Mouse (Mus musculus) liver, embryonic 12.5 days (tissue): ENCODE results near the gene Hs2st1. TPM values are rescaled to one million over a fixed set of nuclear protein-coding genes. Genes with fewer than 3 reads are reported as not detected.

ENCODE experiments used
- ATAC-seq: fragments of 200-750 bp; cut with Nextera tagmentation; 2 replicates; pipeline ENCODE4 v1.8.0; 2017; ENCODE audit warnings: moderate number of reproducible peaks, mild to moderate bottlenecking, moderate library complexity
- H3K27ac ChIP-seq: fragments of 300-500 bp; sonication (generic); 2 replicates; pipeline ENCODE4 v1.5.1; 2016; ENCODE audit warnings: mild to moderate bottlenecking
- H3K27me3 ChIP-seq: fragments of 300-500 bp; sonication (generic); replicated peaks from 2 replicates; pipeline ENCODE4 v1.6.1; 2016; ENCODE audit warnings: mild to moderate bottlenecking, moderate library complexity
- H3K36me3 ChIP-seq: fragments of 300-500 bp; sonication (generic); 2 replicates; pipeline ENCODE4 v1.6.1; 2016; ENCODE audit warnings: mild to moderate bottlenecking, moderate library complexity
- H3K4me1 ChIP-seq: fragments of 300-500 bp; sonication (generic); 2 replicates; pipeline ENCODE4 v1.6.1; 2016
- H3K4me2 ChIP-seq: fragments of 300-500 bp; sonication (generic); 2 replicates; pipeline ENCODE4 v1.6.1; 2016; ENCODE audit warnings: mild to moderate bottlenecking, moderate library complexity
- H3K4me3 ChIP-seq: fragments of 300-500 bp; sonication (generic); 2 replicates; pipeline ENCODE4 v1.5.1; 2016; ENCODE audit warnings: mild to moderate bottlenecking, moderate library complexity
- H3K9ac ChIP-seq: fragments of 300-500 bp; sonication (generic); 2 replicates; pipeline ENCODE4 v1.6.1; 2016; ENCODE audit warnings: mild to moderate bottlenecking, moderate library complexity
- H3K9me3 ChIP-seq: fragments of 300-500 bp; sonication (generic); replicated peaks from 2 replicates; pipeline ENCODE4 v1.6.1; 2016; ENCODE audit warnings: mild to moderate bottlenecking, moderate library complexity
- WGBS: fragments of 180-500 bp; shearing (Covaris S2); methylation state at CpG from one replicate; pipeline ENCODE4 v1.1.7; 2016; ENCODE audit not compliant: insufficient replicate concordance; 5-methylcytosine and 5-hydroxymethylcytosine counted together
- polyA plus RNA-seq: library from polyadenylated mRNA; unstranded; fragments of >200 nt; fragmentation: Nextera tagmentation; extraction: Ambion mirVana; gene quantifications from 2 replicates; pipeline ENCODE4 v1.2.1, GENCODE M21; 2016

Hs2st1 gene
- polyA plus RNA-seq, 1 experiment from 2014 or later = 6.3 TPM

DNA sequence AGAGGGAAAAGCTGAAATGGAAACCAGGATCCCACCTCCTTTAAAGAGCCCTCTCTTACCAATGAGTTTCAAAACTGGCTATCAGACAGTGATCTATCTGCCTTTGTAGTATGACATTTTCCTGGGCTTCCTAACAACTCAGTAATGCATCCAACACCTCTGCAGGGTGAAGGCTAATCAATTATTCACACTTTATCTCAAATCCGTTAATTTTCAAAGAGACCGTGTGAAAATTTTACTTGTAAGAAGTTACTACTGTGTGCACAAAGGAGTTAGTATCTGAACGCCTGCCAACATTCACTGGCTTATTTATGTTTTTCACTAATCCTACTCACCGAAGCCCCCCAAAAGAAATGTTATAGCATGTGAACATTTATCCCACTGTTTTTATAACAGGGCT is 24.1 kb downstream of the Hs2st1 start:
- Histone ChIP-seq H3K9me3 (no peaks in the 10 kb centered on the region), H3K9ac (no peak overlapping the region), H3K27ac (no peak overlapping the region), H3K27me3 (no peaks in the 10 kb centered on the region), H3K4me2 (no peak overlapping the region), H3K4me3 (no peak overlapping the region), H3K36me3 (no peaks in the 10 kb centered on the region), H3K4me1 (peaks cover 20% of the 10 kb centered on the region)
- WGBS = 65% methylated on average over 4 of the region's 4 CpGs
- no peak for ATAC-seq

DNA sequence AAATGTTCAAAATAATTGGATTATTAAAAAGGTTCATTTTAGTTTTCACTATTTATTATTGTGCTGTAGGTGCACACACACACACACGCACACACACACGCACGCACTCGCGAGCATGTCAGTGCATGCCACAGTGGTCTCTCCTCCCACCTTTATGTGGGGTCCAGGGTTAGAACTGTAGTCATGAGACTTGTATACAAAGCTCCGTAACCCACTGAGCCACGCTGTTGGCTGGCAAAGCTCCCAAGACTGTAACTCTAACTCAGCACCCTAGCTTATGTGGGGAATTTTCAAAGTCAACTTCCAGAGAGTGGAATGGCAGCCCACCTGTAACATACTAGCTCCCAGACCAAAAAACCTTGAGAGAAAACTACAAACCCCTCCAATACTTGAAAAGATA is 24.8 kb downstream of the Hs2st1 start:
- no peak overlapping the region for H3K4me2 ChIP-seq
- H3K27me3 ChIP-seq = no peaks in the 10 kb centered on the region
- H3K4me3 ChIP-seq = no peak overlapping the region
- WGBS = 87% methylated on average over 7 of the region's 7 CpGs
- H3K9ac ChIP-seq = no peak overlapping the region
- no peak for ATAC-seq
- H3K9me3 ChIP-seq = no peaks in the 10 kb centered on the region
- H3K36me3 ChIP-seq = no peaks in the 10 kb centered on the region
- H3K27ac ChIP-seq = no peak overlapping the region
- H3K4me1 ChIP-seq = peaks cover 20% of the 10 kb centered on the region

DNA sequence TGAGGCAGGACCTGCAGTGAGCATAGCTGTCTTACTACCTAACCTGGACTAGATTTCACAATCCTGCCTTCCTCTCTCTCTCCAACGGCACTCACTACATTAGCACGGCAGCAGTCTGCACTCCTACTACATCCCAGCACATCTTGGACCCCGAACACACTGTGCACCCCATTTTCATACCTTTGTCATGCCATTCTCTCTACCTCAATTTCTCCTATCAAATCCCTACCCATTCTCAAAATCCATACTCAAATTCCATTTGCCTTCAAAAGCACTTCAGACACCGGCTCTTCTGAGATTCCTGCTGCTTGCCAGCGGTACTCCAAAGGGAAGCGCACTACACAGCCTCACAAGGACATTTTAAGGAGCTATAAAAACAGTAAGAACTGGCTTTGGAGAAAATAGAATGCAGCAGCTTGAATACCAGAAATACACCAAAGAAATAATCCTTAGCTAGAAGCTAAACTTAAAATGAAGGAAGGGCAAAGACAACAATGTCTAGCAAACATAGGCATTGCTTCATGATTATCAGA is 28.0 kb downstream of the Hs2st1 start:
- ATAC-seq = no peak
- no peaks in the 10 kb centered on the region for H3K36me3 ChIP-seq
- no peak overlapping the region for H3K27ac ChIP-seq
- H3K9me3 ChIP-seq = no peaks in the 10 kb centered on the region
- no peak overlapping the region for H3K4me2 ChIP-seq
- H3K4me1 ChIP-seq = peaks cover 20% of the 10 kb centered on the region
- no peak overlapping the region for H3K4me3 ChIP-seq
- H3K9ac ChIP-seq = no peak overlapping the region
- 74% methylated on average over 6 of the region's 6 CpGs for whole genome bisulfite sequencing
- no peaks in the 10 kb centered on the region for H3K27me3 ChIP-seq

DNA sequence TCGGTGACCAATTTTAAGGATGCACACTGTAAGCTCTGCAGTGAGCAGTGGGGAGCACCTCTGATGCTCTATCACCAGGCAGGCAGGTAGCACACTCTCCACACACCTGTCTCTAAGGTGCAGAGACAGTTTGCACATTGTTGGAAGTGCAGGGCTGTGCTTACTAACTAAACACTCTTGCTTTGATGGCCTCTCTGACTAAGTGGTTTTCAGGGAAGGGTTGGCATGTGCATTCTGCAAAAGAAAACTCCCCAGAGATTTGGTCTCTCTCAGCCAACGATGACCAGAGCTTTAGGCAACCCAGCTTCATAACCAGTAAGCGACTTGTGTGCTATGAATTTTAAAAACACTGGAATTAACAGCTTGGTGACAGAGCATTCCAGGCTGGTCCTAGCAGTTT is 29.2 kb downstream of the Hs2st1 start:
- no peak overlapping the region for H3K9ac ChIP-seq
- H3K36me3 ChIP-seq = no peaks in the 10 kb centered on the region
- no peak overlapping the region for H3K4me3 ChIP-seq
- no peaks in the 10 kb centered on the region for H3K27me3 ChIP-seq
- no peak overlapping the region for H3K27ac ChIP-seq
- 76% methylated on average over 3 of the region's 3 CpGs for WGBS
- H3K4me2 ChIP-seq = no peak overlapping the region
- H3K4me1 ChIP-seq = peaks cover 20% of the 10 kb centered on the region
- ATAC-seq = no peak
- no peaks in the 10 kb centered on the region for H3K9me3 ChIP-seq

DNA sequence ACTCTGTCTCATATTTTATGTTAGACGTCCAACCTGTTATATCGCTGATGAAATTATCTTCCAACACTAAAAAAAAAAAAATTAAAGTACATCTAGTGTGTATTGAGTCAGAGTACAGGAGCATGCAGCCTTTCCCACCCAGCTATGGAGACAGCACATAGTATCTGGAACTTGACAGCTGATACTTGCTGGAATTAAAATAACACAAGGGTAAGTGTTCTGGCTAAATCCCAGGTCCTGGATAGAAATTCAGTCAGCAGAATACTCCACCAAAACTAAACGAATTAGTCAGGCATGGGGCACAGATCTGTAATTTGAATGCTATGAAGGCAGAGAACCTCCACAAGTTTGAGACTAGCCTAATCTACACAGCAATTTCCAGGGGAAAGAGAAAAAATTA is 30.9 kb downstream of the Hs2st1 start:
- Histone ChIP-seq H3K4me3 (no peak overlapping the region), H3K4me2 (no peak overlapping the region), H3K9me3 (no peaks in the 10 kb centered on the region), H3K27ac (no peak overlapping the region), H3K27me3 (no peaks in the 10 kb centered on the region), H3K4me1 (peaks cover 29% of the 10 kb centered on the region), H3K9ac (no peak overlapping the region), H3K36me3 (no peaks in the 10 kb centered on the region)
- 61% methylated on average over 3 of the region's 3 CpGs for WGBS
- ATAC-seq = no peak

DNA sequence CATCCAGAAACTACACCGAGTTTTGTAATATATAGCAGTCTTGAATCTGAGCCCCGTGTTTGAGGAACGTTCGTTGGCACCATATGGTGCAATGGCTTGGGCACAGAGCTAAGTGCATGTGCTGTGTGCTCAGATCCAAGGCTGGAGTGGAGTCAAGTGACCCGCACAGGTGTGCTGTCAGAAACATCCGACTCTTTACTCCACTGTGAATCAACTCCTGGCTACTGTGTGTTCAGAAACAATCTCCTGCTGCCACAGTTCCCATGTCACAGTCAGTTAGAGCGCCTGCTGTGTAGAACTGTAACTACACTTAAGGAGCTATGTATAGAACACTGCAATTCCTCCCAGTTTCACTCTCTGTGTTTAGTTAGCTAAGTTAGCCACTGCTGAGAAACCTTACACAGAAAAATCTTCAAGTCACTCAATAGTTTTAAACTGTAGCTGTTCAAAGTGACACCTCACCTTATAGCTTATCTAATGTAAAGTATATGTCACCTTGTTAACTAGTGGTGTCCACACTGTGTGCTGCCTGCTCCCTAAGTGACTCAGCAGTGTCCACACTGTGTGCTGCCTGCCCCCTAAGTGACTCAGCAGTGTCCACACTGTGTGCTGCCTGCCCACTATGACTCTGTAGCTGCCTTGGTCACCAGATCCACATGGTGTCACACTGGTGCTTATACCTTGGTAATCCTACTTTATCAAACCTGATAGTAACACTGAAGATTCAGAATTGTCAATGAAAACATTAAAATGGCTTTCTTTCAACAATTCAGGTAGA is 32.7 kb downstream of the Hs2st1 start:
- H3K27ac ChIP-seq = no peak overlapping the region
- peak; percentile 72 for ATAC-seq
- no peaks in the 10 kb centered on the region for H3K36me3 ChIP-seq
- H3K4me2 ChIP-seq = no peak overlapping the region
- H3K4me1 ChIP-seq = peaks cover 30% of the 10 kb centered on the region
- H3K9me3 ChIP-seq = no peaks in the 10 kb centered on the region
- H3K27me3 ChIP-seq = no peaks in the 10 kb centered on the region
- no peak overlapping the region for H3K4me3 ChIP-seq
- H3K9ac ChIP-seq = no peak overlapping the region
- WGBS = 82% methylated on average over 7 of the region's 7 CpGs

DNA sequence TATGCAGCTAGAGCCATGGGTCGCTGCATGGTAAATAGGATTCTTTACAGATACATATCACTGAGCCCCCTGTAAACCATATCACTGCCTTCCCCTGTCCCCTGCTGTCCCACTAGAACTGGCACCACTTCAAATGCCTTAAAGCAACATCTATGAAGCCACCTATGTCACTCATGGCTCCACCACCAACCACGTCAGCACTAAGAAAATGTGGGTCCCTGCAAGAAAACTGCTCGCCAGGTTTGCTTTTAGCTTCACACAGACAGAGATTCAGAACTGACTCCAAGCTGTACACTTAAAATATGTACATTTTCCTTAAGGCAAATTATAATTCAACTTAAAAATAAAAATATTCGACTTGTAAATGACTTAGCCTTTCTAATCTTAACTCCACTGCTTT is 34.9 kb downstream of the Hs2st1 start:
- H3K9me3 ChIP-seq = no peaks in the 10 kb centered on the region
- no peak for ATAC-seq
- H3K4me3 ChIP-seq = no peak overlapping the region
- WGBS = 75% methylated on average over 4 of the region's 4 CpGs
- peaks cover 29% of the 10 kb centered on the region for H3K4me1 ChIP-seq
- no peak overlapping the region for H3K9ac ChIP-seq
- no peaks in the 10 kb centered on the region for H3K27me3 ChIP-seq
- H3K27ac ChIP-seq = no peak overlapping the region
- H3K36me3 ChIP-seq = no peaks in the 10 kb centered on the region
- no peak overlapping the region for H3K4me2 ChIP-seq

DNA sequence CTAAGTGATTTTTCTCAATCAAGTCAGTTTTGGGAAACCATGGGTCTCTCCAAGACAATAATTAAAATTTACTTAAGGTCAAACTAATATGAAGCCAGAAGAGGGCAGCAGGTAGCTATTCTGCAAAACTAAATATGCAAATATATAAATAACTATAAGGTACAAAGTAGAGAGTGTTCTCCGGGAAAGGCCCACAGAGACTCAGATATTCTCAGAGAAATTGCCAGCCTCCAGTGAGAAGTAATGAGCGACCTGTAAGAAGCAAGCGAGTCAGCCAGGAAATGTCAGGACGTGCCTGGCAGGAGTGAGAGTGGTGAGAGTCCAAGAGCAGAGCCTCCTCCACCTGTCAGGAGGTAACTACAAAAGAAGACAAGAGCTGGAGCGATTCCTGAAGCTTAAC is 39.0 kb downstream of the Hs2st1 start:
- no peak for ATAC-seq

DNA sequence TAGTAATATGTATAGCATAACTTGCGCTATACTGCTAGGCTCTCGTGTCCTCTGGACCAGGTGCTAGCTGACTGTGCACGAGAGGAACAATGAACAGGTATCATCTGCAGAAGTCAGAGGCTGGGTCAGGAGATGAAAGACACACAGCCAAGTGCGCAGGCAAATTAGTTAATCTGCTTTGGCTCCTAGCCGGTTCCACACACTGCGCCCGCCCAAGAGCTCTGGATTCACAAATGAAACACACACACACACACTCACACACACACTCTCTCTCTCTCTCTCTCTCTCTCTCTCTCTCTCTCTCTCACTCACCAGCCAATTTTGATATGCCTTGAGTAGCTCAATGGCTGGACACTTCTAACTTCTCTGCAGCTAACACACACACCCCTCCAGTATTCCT is 42.1 kb downstream of the Hs2st1 start:
- H3K9ac ChIP-seq = no peak overlapping the region
- 83% methylated on average over 7 of the region's 7 CpGs for WGBS
- H3K4me3 ChIP-seq = no peak overlapping the region
- no peaks in the 10 kb centered on the region for H3K9me3 ChIP-seq
- H3K4me2 ChIP-seq = no peak overlapping the region
- no peak overlapping the region for H3K27ac ChIP-seq
- H3K4me1 ChIP-seq = peaks cover 29% of the 10 kb centered on the region
- no peaks in the 10 kb centered on the region for H3K36me3 ChIP-seq
- H3K27me3 ChIP-seq = no peaks in the 10 kb centered on the region
- ATAC-seq = no peak

More for the DNA sequence above, 39.0 kb downstream of the Hs2st1 start:
- no peak overlapping the region for H3K27ac ChIP-seq
- no peak overlapping the region for H3K4me3 ChIP-seq
- H3K27me3 ChIP-seq = no peaks in the 10 kb centered on the region
- H3K36me3 ChIP-seq = no peaks in the 10 kb centered on the region
- 61% methylated on average over 5 of the region's 5 CpGs for WGBS
- H3K9ac ChIP-seq = no peak overlapping the region
- H3K9me3 ChIP-seq = no peaks in the 10 kb centered on the region
- no peak overlapping the region for H3K4me2 ChIP-seq
- H3K4me1 ChIP-seq = peaks cover 37% of the 10 kb centered on the region

DNA sequence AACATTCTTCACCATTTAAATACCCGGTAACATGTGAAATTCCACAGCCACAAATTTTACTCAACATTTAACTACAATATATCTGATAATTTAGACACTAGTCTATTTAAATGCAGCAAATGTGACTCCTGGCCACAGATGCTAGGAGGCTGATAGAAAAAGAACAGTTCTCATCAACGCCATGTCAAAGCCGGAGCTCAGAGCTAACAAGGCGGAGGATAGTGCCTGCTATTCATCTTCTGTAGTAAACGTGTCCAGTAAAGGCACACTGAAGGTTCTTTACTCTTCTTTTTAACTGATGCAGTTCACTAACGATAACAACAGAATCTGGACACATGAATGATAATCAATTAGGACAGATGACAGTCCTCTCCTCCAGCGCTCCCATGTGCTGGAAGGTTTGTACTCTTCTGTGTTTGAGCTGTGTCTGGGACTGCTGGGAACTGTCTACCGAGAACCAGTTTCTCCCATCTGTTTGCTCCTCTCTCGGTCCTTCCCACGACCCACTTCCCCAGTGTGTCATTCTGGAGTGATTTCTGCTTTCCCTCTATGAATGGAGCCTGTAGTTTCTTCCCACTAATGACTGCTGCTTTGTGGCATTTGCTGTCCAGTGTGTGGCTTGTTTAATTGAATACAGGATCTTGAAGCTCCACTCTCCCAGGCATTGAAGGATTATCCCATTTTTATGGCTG is 50.3 kb downstream of the Hs2st1 start:
- Histone ChIP-seq H3K27me3 (no peaks in the 10 kb centered on the region), H3K27ac (no peak overlapping the region), H3K36me3 (no peaks in the 10 kb centered on the region), H3K4me1 (peaks cover 23% of the 10 kb centered on the region; the same call in 1 of the 2 replicates), H3K4me2 (no peak overlapping the region), H3K9me3 (no peaks in the 10 kb centered on the region), H3K9ac (no peak overlapping the region), H3K4me3 (no peak overlapping the region)
- ATAC-seq = no peak
- 69% methylated on average over 10 of the region's 10 CpGs for WGBS

DNA sequence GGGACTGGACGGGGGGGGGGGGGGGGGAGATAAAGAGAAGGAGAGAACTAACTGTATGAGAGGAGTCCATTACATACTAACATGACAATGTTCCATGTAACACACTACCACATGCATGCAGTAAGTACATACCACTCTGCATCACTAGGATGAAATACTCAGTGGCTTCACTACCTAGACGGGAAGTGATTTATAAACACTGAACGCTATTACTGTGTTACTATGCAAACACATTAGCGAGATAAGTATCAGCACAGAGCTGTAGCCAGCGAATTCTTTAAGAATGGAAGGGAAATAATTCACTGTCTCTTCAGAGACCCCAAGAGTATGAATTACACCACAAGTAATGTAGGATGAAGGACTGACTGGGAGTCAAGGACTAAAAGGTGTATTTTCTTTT is 51.1 kb downstream of the Hs2st1 start:
- Histone ChIP-seq H3K9me3 (no peaks in the 10 kb centered on the region), H3K4me1 (peaks cover 19% of the 10 kb centered on the region; the same call in 1 of the 2 replicates), H3K4me2 (no peak overlapping the region), H3K27ac (no peak overlapping the region), H3K27me3 (no peaks in the 10 kb centered on the region), H3K36me3 (no peaks in the 10 kb centered on the region), H3K4me3 (no peak overlapping the region), H3K9ac (no peak overlapping the region)
- ATAC-seq = no peak
- 62% methylated on average over 5 of the region's 5 CpGs for WGBS

DNA sequence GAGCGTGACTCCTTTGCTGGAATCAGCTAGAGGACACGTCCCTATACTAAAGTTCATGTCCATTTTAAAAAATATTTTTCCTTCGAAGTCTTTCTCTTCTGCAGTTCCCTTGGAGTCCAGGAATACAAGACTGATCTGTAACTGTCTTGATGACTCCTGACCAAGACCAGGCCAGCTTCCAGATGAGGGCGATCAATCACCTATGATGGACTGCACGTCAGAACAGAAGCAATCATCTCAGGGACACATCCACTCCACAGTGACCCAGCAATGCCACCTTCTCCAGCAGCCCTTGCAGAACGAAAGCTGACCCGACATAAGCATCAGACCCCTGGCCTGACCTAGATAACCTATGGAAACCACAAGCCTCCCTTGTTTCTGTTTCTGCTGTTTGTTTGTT is 54.7 kb downstream of the Hs2st1 start:
- Histone ChIP-seq H3K27ac (no peak overlapping the region), H3K27me3 (no peaks in the 10 kb centered on the region), H3K4me2 (no peak overlapping the region), H3K9me3 (no peaks in the 10 kb centered on the region), H3K36me3 (no peaks in the 10 kb centered on the region), H3K9ac (no peak overlapping the region), H3K4me1 (peaks cover 13% of the 10 kb centered on the region; the same call in 1 of the 2 replicates), H3K4me3 (no peak overlapping the region)
- 70% methylated on average over 7 of the region's 7 CpGs for WGBS
- no peak for ATAC-seq
